Mouse (Mus musculus) kidney, adult 18-20 months (tissue): Measurements from ENCODE around the gene Mfsd13b.
"Not testable (repeated sequence)": the region's sequence is repeated elsewhere in the genome, so short reads cannot be mapped to it uniquely, and the experiment has no call there.

Experiments used
- DNase-seq: peaks from one replicate; pipeline ENCODE4 v3.0.0; 2021

Mfsd13b gene

DNA sequence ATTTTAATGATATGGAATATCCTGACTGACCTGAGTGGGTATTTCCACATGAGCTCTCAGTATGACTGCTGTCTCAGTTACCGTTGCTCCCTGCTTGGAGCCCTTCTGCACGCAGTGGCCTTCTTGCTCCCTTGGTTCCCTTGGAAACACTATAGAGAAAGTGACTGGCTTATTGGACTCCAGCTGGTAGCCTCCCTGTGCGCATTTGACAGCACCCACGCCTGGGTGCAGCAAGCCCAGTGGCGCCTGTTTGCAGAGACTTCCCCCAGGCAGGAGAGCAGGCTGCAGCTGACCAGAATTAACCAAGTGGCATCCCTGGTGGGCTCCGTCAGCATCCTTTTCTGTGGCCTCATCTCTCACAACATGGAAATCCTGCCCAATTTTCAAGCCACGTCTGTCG, 8.9 kb downstream of the Mfsd13b start:
- DNase-seq, result no peak

DNA sequence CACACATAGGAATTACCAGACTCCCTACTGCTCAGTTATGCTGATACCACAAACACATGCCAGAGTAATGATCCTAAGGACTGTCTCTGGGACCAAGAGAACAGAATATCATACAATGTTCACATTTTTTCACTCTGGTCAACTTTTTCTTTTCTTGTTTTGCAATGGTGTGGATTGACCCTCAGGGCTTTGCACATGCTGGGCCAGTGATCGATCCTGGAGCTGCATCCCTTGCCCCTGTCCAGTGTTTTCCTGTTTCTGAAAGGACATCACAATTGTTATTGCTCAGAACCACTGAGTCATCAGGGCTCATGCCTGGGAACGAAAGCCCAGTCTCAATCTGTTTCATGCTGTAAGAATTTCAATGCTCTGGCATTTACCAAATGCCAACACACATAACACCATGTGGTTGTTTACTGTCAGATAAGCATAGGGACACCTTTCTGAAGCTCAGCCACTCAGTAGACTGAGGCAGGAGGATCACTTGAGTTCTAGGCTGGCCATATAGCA, 16.8 kb downstream of the Mfsd13b start:
- no peak for DNase-seq

DNA sequence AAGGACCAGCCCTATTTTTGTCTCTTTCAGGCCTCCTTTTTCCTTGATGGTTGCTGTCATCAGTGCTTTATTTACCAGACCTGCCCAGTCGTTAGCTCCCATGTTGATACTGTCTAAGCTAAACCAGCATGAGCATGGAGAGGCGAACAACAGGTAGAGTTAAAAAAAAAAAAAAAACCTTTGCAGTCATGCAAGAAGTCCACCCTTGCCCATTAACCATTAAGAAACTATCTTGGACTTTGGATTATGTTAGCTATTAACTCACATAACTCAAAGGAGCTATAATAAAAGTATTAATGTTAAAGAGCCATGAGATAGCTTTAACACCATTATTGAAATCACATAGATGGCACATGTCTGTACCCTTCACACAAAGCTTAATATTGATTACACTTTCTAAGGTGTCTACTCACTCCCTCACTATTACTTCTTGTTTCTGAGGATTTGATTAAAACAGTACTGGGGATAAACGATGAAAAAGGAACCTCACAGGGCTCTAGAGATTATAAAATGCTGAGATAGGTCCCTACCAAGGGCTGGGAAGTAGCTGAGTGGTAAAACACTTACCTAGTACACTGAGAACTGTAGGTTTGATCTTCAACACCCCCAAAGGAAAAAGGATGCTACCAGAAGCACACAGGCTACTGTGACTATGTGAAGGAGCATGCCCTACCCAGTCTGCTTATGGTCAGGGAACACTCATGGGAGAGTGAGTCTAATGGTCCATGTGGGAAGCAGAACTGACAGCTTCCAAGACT, 17.9 kb downstream of the Mfsd13b start:
- DNase-seq, result peak; percentile 31

DNA sequence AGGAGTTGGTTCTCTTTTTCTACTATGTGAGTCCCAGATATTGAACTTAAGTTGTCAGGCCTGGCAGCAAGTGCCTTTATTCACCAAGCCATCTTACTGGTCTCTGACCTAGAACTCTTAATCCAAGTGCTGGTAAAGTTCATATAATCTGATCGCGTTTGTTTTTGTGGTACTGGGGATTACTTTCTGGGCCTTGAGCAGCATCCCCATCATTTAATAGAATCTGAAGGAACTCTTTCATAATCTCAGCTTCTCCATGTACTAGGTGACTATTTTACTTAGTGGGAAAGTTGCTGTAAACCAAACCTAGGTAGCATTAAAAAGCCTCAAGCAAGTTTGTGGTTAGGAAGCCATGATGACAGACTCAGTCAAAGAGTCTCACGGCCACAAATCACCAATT, 19.6 kb downstream of the Mfsd13b start:
- no peak for DNase-seq

DNA sequence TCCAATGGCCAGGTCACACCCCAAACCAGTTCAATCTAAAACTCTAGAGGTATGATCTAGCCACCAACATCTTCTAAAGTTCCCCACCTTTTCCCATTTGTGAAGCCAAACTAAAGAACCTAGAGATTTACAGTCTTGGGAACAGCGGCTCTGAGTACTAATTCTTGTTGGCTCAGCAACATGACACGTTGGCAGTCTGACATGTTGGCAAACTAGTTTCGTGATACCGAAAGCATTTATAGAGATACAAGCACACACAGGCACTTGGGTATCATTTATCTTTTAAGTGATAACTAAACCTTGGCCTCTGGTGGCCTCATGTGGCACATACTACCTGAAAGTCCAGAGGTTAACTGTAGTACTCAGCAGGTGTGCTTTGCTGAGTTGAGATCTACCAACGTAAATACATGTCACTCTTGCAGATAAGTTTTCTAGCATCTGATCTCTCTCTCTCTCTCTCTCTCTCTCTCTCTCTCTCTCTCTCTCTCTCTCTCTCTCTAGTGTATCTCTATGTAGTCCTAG, 20.2 kb downstream of the Mfsd13b start:
- no peak for DNase-seq

DNA sequence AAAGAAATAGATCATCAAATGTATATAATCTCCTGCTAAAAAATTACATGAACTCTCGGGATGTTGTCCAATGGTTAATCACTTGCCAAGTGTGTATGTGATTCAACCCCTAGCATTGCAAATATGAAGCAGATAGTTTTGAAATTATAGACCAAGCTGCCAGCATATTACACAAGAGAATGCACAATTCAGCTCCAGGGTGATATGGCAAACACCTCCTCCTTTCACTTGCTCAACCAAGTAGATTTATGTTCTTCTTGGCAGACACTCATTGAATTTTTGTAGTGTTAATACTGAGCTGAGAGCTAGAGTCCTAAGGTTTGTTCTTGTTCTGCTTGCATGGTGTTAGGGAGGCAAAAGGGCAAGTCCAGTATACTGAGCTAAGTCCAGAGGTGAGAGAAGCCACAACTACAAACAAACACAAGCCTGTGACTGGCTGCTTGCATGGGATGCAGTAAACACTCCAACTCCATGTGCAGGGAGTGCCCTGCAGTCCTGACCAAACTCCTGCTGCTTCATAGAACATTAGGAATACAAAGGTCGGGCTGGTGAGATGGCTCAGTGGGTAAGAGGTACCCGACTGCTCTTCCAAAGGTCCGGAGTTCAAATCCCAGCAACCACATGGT, 21.6 kb downstream of the Mfsd13b start:
- peak; percentile 64 for DNase-seq

DNA sequence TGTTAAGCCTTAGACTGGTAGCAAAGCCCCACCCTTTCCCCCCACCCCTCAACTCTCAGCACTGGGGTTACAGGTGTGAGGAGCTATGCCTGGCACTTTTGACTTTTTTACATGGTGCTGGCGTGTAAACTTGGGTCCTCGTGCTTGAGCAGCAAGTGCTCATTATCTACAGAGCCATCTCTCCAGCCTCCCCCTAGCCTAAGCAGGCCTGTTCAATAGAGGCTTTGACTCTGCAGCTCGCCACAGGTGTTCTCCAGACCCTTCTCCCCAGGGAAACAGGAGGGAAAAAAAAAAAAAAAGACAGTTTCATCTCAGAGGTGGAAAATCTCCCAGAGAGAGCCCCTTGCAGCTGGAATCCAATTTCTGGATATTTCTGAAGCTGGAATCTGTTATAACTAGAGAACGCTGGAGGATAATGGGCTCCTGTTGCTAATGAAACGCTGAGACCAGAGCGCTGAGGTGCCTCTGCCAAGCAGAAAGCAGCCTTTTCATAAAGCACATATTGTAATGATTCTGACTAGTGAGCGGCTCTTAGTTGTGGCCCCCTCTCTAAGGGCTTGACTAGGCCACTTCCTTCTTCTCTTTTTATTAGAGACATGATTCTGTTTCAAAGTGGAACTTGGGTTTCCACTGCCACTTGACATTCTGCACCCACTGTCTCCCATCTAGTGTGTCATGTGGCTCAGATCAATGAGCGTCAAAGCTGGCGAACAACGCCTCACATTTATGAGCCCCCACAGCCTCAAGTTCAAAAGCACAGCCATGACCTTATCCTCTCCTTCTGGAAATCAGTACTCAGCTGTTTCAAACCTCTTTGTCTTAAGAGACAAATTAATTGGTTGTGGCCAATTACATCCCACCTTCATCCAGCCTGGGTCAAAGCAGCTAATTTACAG, 29.7 kb downstream of the Mfsd13b start:
- no peak for DNase-seq

DNA sequence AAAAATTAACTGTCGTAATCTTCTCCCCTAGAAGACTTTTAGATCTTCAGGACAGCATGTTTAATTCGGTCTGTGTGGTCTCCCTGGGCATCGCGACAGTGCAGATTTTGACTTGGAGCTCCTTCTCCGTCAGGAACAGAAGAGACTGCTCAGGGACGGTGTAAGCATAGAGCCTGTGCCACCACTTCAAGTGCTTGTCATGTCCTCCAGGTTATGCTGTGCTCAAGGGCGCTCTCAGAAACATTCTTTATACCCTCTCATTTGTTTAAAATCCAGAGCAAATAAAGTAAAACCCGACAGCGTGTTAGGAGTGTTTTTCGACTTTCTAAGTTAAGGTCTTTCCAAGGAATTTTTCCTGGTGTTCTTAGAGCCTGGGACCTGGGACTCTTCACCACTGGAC, 32.2 kb downstream of the Mfsd13b start:
- DNase-seq, result no peak

DNA sequence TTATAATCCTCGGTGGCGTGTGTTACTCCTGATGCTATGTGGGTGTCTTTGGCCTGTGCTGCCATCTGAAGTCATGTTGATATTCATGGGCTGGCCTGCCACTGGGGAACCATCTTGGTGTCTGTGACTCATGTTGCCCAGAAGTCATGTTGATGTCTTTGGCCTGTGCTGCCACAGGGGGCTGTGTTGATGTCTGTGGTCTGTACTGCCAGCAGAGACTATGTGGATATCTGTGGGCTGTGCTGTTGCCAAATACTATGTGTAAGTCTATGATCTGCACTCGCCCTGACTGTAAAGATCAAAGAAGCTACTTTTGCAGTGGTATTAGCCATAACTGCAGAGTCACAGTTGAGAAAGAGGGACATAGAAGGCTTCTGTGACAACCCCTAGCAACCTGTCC, 36.5 kb downstream of the Mfsd13b start:
- no peak for DNase-seq

DNA sequence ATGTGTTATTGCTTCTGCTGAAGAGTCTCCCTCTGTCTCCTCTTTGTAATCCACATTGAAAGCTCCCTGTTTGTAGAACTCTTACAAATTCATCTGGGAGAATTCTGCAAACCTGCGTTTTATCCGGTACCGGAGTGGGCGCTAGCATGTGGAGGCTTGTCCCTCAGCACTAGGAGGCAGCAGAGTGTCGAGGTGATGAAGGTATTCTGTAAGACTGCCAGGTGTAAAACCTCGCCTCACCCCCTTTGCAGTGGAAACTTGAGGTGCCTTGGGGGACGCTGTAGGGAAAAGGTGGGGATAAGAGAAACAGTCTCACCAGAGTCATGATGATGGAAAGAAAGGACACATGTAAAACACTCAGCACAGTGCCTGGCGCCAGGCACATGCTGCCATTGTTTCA, 38.0 kb downstream of the Mfsd13b start:
- peak; percentile 50 for DNase-seq

DNA sequence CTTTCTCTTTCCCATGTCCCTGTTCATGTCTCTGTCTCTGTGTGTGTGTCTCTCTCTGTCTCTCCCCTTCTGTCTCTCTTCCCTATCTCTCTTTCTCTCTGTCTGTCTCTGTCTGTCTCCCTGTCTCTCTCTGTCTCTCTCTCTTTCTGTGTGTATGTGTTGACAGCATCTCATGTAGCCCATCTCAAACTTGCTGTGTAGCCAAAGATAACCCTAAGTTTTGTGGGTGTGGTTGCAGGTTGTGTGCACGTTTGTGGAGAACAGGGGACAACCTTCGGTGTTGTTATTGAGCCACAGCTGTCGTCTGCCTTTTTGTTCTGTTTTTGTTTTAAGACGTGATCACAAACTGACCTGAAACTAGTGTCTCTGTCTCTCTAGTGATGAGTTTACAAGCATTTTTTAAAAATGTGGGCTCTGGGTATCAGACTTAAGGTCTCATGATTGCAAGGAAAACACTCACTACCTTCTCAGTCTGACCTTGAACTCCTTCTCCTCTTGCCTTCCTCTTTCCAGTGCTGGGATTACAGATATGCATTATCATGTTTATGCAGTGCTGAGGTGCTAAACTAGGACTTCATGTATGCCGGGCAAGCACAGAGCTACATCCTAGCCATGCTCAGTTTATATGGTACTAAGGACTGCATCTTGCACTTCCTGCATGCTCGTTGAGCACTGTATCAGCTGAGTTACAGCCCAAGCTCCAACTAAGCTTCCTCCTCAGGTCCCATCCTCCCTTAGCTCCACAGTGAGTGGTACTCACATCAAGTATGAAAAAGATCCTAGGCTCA, 43.1 kb downstream of the Mfsd13b start:
- no peak for DNase-seq

DNA sequence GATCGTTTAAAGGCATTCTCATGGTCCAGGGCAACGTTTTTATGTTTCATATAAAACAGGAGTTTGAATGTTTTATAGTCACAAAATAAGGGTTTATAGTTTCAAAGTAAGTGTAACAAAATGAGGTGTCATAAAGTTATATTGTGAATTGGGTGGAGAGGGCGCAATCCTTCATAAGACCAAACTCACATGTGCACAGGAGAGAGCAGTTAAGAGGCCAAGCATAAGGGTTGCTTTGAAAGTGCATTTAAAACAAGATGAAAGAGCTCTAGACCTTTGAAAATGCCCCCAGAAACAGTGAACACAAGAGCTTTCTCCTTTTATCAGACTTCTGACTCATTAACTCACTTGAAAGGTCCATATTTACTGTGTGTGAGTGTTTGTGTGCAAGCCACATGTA, 44.0 kb downstream of the Mfsd13b start:
- DNase-seq, result no peak

DNA sequence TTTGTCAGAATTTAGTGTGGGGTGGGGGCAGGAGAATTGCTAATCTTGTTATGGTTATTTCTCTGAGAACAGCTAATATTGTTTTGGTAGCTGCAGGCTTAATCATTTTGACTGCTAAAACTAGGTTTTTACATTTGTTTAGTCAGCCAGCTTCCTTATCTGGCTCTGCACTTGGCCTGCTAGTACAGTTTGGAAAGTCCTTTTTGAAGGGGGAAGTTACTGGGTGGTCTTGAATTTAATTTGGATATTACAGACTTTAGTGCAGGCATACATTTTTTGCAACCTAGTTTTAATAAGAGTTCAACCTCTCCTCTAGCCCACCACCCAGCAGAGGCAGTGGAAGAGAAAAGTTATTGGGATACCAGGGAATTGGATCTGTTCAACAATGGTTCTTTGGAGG, 47.6 kb downstream of the Mfsd13b start:
- not testable (repeated sequence) for DNase-seq

DNA sequence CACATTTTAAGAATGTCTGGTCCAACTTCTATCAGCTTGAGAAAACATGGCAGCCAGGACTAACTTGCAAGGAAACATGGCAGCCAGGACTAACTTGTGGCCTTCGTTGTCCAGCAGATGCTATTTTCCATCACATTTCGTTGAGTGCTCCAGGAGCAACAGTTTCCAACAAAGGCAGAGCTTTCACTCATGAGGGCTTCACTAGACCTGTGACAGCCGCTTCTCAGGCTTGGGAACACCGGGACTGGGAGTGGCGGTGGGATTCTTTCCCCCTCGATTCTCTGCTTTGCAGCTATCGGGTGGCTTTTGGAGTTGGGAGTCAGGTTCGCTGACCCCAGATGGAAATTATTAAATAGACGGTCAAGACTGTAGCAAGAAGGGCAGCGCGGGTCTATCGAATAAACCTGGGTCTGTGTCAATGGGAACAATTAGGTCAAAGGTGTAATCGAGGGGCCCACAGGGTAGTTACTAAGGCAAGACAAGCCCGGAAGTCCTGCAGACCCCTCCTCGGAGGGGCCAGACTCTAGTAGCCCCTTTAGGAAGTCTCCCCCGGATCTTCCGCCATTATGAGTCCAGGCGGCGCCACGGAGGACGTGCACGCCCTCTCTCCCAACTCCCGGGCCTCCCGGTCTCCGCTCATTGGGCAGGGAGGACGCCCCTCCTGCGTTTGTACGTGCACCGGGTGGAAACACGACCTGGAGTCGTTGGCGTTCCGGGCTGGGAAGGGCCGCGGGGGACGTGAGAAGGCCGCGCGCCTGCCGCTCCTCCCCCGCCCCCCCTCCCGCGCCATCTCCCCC, 51.7 kb downstream of the Mfsd13b start, which contains the start of gene Mettl9:
TSS of gene Mettl9 (plus strand) at position 590 of the 797 bp plus-strand sequence.
- DNase-seq, result peak; percentile 91

DNA sequence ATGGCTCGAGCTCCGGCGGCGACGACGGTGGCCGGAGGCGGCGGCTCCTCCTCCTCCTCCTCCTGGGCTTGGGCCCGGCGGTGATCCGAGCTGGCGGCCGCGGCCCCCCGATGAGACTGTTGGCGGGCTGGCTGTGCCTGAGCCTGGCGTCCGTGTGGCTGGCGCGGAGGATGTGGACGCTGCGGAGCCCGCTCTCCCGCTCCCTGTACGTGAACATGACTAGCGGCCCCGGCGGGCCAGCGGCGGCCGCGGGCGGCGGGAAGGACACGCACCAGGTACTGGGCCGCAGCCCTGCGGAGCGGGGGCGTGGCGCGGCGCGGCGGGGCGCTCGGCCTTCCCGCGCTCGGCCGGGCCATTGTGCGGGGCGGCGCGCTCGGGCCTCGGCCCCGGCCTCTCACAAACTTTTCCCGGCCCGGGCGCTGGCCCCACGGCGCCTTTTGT, 52.4 kb downstream of the Mfsd13b start:
- DNase-seq, result peak; percentile 84

DNA sequence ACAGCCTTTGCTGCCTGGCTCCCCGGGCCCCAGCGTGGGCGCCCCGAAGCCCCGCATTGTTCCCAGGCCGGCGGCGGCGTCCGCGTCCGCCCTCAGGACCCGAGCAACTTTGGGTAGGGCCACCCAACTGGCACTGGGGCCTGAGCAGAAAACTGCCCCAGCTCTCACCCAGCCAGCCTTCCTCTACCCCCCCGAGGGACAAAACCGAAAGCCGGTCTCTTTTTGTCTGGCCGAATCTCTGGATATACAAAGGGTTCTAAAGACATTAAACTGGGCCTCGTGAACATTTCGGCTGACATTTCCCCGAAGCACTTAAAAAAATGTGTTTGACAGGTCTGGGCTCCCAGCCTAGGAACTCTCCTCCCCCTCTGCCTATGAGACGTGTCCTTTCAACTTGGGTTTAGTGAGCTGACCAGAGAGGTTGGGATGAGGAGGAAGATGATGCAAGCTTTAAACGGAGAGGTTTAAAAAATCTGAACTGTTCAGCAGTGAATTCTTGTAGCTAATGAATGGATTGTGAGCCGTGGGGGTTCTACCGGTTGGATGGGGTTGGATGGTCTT, 52.9 kb downstream of the Mfsd13b start:
- peak; percentile 68 for DNase-seq

DNA sequence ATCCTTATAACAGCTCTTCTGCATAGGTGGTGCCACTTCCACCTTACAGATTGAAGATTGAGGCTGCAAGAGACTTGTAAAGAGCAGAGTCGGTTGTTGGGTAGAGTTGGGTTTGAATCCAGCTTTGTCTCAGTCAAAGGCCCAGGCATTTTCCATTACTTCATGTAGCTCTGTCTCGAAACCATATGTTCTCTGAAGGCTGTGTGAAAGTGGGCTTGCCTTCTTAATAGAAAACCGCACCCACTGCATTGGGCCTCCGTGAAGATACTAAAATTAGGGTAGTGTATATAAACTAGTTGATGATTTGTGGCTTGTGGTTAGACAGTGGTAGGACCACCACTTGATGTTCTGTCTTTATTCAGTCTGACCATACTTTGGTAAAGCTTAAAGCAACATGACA, 58.3 kb downstream of the Mfsd13b start:
- DNase-seq, result no peak

DNA sequence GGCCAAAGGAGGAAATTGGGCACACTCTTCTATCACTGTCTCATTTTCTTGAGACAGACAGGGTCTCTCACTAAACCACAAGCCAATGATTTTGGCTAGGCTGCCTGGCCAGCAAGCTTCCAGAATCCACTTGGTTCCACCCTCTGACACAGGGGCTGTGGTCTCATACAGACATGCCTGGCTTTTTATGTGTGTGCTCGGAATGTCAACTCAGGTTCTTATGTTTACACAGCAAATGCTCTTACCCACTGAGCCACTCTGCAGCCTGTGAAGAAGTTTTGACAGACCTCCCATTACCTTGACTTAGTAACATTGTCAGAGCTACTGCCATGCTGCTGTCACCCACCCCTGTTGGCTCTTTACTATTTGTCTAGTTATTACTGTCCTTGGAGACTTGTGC, 59.7 kb downstream of the Mfsd13b start:
- no peak for DNase-seq

DNA sequence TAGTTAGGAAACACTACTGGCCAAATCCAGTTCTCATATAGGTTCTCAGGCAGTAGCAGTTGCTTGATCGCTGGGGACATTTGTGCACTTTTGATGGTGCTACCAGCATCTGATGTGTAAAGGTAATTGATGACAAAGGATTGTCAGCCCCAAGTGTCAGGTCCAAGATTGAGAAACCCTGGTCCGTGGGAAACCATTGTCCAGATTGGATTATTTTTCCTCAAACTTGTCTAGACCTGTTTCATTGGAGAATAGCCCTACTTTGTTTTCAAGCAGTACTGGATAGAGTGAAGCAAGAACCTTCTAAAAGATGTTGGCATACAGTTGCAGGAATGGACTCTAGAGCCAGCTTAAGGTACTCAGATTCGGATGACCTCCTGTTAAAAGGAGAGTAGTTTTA, 60.7 kb downstream of the Mfsd13b start:
- no peak for DNase-seq

DNA sequence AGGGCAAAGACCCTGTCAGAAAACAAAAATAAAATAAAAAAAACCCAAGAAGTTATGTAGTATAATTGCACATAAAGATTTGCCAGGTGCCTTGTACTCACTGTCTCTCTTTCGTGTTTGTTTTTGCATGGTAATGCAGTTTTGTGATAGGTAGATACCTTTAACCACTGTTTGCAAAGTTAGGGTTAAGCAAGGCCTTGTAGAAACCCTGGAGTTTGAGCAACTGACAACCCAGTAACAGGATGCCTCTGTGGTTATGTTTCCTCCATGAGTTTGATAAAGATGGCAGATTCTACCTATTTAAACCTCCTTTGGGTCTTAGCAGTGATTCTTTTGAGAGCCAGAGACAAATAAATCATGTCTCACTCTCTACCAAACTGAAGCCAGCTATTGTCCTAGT, 61.2 kb downstream of the Mfsd13b start:
- DNase-seq, result no peak

DNA sequence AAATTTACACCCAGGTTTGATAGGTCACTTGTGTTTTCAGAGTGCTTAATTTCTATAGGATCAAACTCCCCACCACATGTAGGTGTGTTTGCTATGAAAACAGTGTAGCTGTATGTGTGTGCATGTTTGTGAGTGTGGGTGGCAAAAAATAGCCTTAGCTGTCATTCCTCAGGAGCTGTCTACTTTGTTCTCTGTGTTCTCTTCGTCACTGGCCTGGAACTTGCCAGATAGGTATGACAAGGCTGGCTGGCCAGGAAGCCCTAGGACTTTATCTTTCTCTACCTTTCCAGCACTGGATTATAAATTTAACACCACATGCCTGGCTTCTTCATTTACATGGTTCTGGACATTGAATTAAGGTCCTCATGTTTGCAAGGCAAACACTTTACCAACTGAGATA, 61.9 kb downstream of the Mfsd13b start:
- DNase-seq, result no peak
